Mouse (Mus musculus) stomach, postnatal 0 days (tissue): ENCODE results near the gene Tbc1d17.

Experiments used
- CTCF ChIP-seq: IDR thresholded peaks from 2 replicates; pipeline ENCODE4 v1.5.1; 2016; ENCODE audit warnings: antibody characterized with exemption, low read depth, mild to moderate bottlenecking, moderate library complexity
- EP300 ChIP-seq: optimal IDR thresholded peaks from 2 replicates; pipeline ENCODE3; 2016; ENCODE audit warnings: antibody characterized with exemption

DNA sequence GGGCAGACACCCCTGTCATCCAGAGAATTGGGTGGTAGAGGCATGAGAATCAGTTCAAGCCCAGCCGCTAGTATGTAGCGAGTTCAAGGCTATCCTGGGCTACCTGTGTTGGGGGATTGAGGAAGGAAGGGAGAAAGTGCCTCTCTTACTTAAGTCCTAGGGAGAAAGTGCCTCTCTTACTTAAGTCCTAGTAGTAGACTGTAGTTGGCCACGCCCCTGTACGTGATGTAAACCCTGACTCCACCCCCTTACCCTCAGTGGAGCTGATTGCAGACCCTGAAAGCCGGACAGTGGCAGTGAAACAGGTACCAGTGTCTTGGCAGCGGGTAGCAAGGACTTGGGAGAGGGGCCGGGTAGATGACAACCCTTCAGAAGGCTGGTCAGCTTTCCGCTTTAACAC, 9.0 kb upstream of the Tbc1d17 start:
- TF ChIP-seq CTCF, result no peak
- TF ChIP-seq EP300, result no peak
